Mouse (Mus musculus) E14TG2a.4 (cell line): ENCODE measurements at regions not wholly inside any gene's neighbourhood (a gene's known extent, or its start where the extent isn't known, plus 50 kb on each side); places are given as distances from the start of the nearest gene placed in this dataset.

Experiments used
- CTCF ChIP-seq: conservative IDR thresholded peaks from 2 replicates; pipeline ENCODE4 v1.5.1; 2014; ENCODE audit warnings: low read length
- NANOG ChIP-seq: IDR thresholded peaks from 2 replicates; pipeline ENCODE4 v1.6.1; 2014; ENCODE audit warnings: borderline replicate concordance, low read length, mixed read lengths
- POU5F1 ChIP-seq: IDR thresholded peaks from 2 replicates; pipeline ENCODE4 v1.6.1; 2014; ENCODE audit warnings: low read length, borderline replicate concordance

- no peak for TF ChIP-seq CTCF
- no peak for TF ChIP-seq POU5F1
- TF ChIP-seq NANOG, result no peak
These were observed 92.9 kb downstream of the Aldh8a1 start for GRCm38 (mm10) chr10:21469961-21470360.
